Mouse (Mus musculus) embryo, embryonic 10 days (tissue): ENCODE measurements at regions not wholly inside any gene's neighbourhood (a gene's known extent, or its start where the extent isn't known, plus 50 kb on each side); places are given as distances from the start of the nearest gene placed in this dataset.
"Not testable (repeated sequence)": the region's sequence is repeated elsewhere in the genome, so short reads cannot be mapped to it uniquely, and the experiment has no call there.

ENCODE experiments used
- DNase-seq: peaks from one replicate; pipeline ENCODE4 v3.0.0-alpha.2; 2015; ENCODE audit warnings: low spot score

GRCm38 (mm10) chr5:109842186-109842978 lies 80.8 kb upstream of the Gm15446 start:
- not testable (repeated sequence) for DNase-seq

- DNase-seq: not testable (repeated sequence)
Observed at GRCm38 (mm10) chr5:109844236-109844635, 79.0 kb upstream of the Gm15446 start.

- DNase-seq: peak; percentile 80
Observed at GRCm38 (mm10) chr5:109844753-109845186, 78.4 kb upstream of the Gm15446 start.

GRCm38 (mm10) chr5:109851225-109851624 lies 72.0 kb upstream of the Gm15446 start:
- not testable (repeated sequence) for DNase-seq

- DNase-seq: no peak
Observed at GRCm38 (mm10) chr5:109860402-109860801, 62.8 kb upstream of the Gm15446 start.

GRCm38 (mm10) chr5:109864517-109864916 lies 58.7 kb upstream of the Gm15446 start:
- DNase-seq: not testable (repeated sequence)

- no peak for DNase-seq
Observed at GRCm38 (mm10) chr5:109865628-109866027, 57.6 kb upstream of the Gm15446 start.

- peak; percentile 92 for DNase-seq
Observed at GRCm38 (mm10) chr5:109866337-109867126, 56.7 kb upstream of the Gm15446 start.

- DNase-seq: not testable (repeated sequence)
Observed at GRCm38 (mm10) chr5:109867221-109867620, 56.0 kb upstream of the Gm15446 start.
